Mouse (Mus musculus) naive thymus-derived CD4-positive, alpha-beta T cell, adult 5 months (primary cell): Measurements from ENCODE around the gene Krt39. TPM values are rescaled to one million over a fixed set of nuclear protein-coding genes. Genes with fewer than 3 reads are reported as not detected.

ENCODE experiments used
- polyA plus RNA-seq: library from polyadenylated mRNA; unstranded; fragments of 100-300 nt; shearing (Covaris generic); gene quantifications from one replicate; pipeline ENCODE4 v1.2.1, GENCODE M21; 2017

Gene Krt39
- polyA plus RNA-seq = not detected

GRCm38 (mm10) chr11:99521288-99521860 lies at the start of gene Krt39:
Gene Krt39, minus strand, starts transcription at chr11:99521338.

GRCm38 (mm10) chr11:99566530-99566929 lies 45.4 kb upstream of the Krt39 start, which contains the start of gene Krtap3-1:
Gene Krtap3-1, minus strand, starts transcription at chr11:99566630.

GRCm38 (mm10) chr11:99559366-99559765 lies 38.2 kb upstream of the Krt39 start, which contains the start of gene Gm11939:
Gene Gm11939, minus strand, starts transcription at chr11:99559466.

GRCm38 (mm10) chr11:99556753-99557152 lies 35.6 kb upstream of the Krt39 start, which contains the start of gene Krtap3-2:
Gene Krtap3-2, minus strand, starts transcription at chr11:99556853.

GRCm38 (mm10) chr11:99550765-99551164 lies 29.6 kb upstream of the Krt39 start, which contains the start of gene Krtap3-3:
Gene Krtap3-3, minus strand, starts transcription at chr11:99550865.

GRCm38 (mm10) chr11:99492733-99493573 lies 28.2 kb downstream of the Krt39 start, which contains the start of gene Krt23:
Gene Krt23, minus strand, starts transcription at chr11:99493137.

Other genes with a start within 250 kb of the Krt39 start
- not detected for gene Krt24, start 236.1 kb downstream of the Krt39 start, polyA plus RNA-seq
- not detected for gene Krt25, start 198.4 kb downstream of the Krt39 start, polyA plus RNA-seq
- gene Krt26, start 183.4 kb downstream of the Krt39 start, polyA plus RNA-seq = not detected
- gene Krt27, start 170.2 kb downstream of the Krt39 start, polyA plus RNA-seq = not detected
- gene Krt28, start 146.4 kb downstream of the Krt39 start, polyA plus RNA-seq = not detected
- gene Krt10, start 132.0 kb downstream of the Krt39 start, polyA plus RNA-seq = 8.2 TPM
- not detected for gene Krt12, start 99.1 kb downstream of the Krt39 start, polyA plus RNA-seq
- not detected for gene Krt20, start 83.2 kb downstream of the Krt39 start, polyA plus RNA-seq
- gene Krt23, start 28.2 kb downstream of the Krt39 start, polyA plus RNA-seq = not detected
- not detected for gene Krt40, start 21.8 kb upstream of the Krt39 start, polyA plus RNA-seq
- not detected for gene Krtap3-3, start 29.5 kb upstream of the Krt39 start, polyA plus RNA-seq
- not detected for gene Krtap3-2, start 35.5 kb upstream of the Krt39 start, polyA plus RNA-seq
- gene Gm11939, start 38.1 kb upstream of the Krt39 start, polyA plus RNA-seq = not detected
- not detected for gene Krtap3-1, start 45.3 kb upstream of the Krt39 start, polyA plus RNA-seq
- gene Krtap1-5, start 59.7 kb upstream of the Krt39 start, polyA plus RNA-seq = not detected
- gene Krtap1-4, start 62.3 kb upstream of the Krt39 start, polyA plus RNA-seq = not detected
- not detected for gene Krtap1-3, start 70.0 kb upstream of the Krt39 start, polyA plus RNA-seq
- not detected for gene Krtap9-3, start 76.8 kb upstream of the Krt39 start, polyA plus RNA-seq
- not detected for gene Gm11938, start 82.0 kb upstream of the Krt39 start, polyA plus RNA-seq
- not detected for gene Gm11937, start 88.9 kb upstream of the Krt39 start, polyA plus RNA-seq
- gene Krtap2-4, start 93.5 kb upstream of the Krt39 start, polyA plus RNA-seq = not detected
- gene Gm11562, start 99.1 kb upstream of the Krt39 start, polyA plus RNA-seq = not detected
- gene Krtap4-1, start 106.9 kb upstream of the Krt39 start, polyA plus RNA-seq = not detected
- not detected for gene Krtap4-2, start 113.7 kb upstream of the Krt39 start, polyA plus RNA-seq
- not detected for gene Krtap4-7, start 122.8 kb upstream of the Krt39 start, polyA plus RNA-seq
- not detected for gene Gm11555, start 128.9 kb upstream of the Krt39 start, polyA plus RNA-seq
- not detected for gene Gm11563, start 137.6 kb upstream of the Krt39 start, polyA plus RNA-seq
- gene Krtap4-6, start 144.6 kb upstream of the Krt39 start, polyA plus RNA-seq = not detected
- gene Gm14190, start 169.4 kb upstream of the Krt39 start, polyA plus RNA-seq = not detected
- gene Gm14180, start 213.0 kb upstream of the Krt39 start, polyA plus RNA-seq = not detected